Comparison of ENCODE assay signal across 1 mouse cellular context in the genomic region with DNA sequence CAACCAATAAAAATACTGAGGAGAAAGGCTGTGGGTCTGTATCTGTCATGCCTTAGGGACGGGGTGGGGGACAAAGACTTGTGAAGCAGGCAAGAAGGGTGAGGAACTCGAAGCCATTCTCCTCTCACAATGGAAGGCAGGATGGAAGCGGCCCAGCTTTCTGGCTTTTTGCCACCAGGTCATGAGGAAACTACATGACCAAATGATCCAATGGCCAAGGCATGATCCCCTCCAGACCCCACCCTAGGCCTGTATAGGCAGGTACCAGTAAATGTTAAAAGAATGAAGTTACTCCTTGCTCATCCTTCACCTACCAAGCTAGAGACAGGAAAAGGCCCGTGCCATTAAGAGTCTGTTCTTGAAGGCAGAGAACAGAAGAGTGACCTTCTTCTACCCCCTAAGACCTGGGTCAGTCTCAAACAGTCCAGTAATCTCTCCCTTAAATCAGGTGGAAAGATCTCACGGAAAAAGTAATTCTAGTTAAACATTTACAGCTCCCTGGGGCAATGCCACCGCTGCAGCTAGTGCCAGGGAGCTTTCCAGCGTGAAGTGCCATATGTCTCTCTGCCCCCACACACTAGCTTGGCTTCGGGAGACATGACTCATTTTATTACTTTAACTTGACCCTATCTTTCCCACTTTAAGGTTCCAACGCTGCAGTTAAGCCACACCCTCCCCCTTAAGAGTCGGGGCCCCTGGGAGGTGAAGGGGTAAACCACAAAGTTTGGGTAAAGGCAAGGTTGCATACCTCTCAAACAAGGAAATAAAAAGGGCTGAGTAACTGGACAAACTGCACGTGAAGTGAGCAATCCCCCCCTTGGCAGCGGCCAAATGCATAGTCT.
TF ChIP-seq lines count a peak whose summit lies in the region.

No protein-coding gene starts in this region.

TF ChIP-seq in CH12.LX, 34 proteins besides CTCF, POLR2A, EP300 and RAD21:
- TF ChIP-seq ZNF384 (IDR thresholded peaks at IDR 0.05; ENCODE audit: low read depth, low read length) (no peak), MYC (IDR thresholded peaks at IDR 0.05; ENCODE audit: low read depth, low read length) (peak; percentile 63; the same call in 1 of the 2 replicates), TBP (conservative IDR thresholded peaks at IDR 0.05; ENCODE audit: low read depth, low read length) (0 out of 2 replicates have a peak, but pooled peaks have one; percentile 38), ELF1 (IDR thresholded peaks at IDR 0.05; ENCODE audit: low read depth, low read length) (no peak), BHLHE40 (IDR thresholded peaks at IDR 0.05; ENCODE audit: low read depth, low read length) (peak; percentile 84), USF2 (conservative IDR thresholded peaks at IDR 0.05; ENCODE audit: low read depth, low read length) (no peak), JUND (conservative IDR thresholded peaks at IDR 0.05; ENCODE audit: low read depth, low read length) (peak; percentile 75), MAX (IDR thresholded peaks at IDR 0.05; ENCODE audit: low read length) (0 out of 2 replicates have a peak, but pooled peaks have one; percentile 56), HCFC1 (IDR thresholded peaks at IDR 0.05; ENCODE audit: low read depth, low read length) (peak; percentile 41; the same call in 1 of the 2 replicates), MXI1 (IDR thresholded peaks at IDR 0.05; ENCODE audit: low read depth, low read length) (no peak; the same call in 1 of the 2 replicates), RCOR1 (conservative IDR thresholded peaks at IDR 0.05; ENCODE audit: low read depth, low read length) (peak; percentile 23; the same call in 1 of the 2 replicates), NRF1 (IDR thresholded peaks at IDR 0.05; ENCODE audit: low read depth, low read length) (0 out of 2 replicates have a peak, but pooled peaks have one; percentile 13), PAX5 (IDR thresholded peaks at IDR 0.05; ENCODE audit: low read length) (no peak), MAFK (IDR thresholded peaks at IDR 0.05; ENCODE audit: insufficient replicate concordance, low read length) (no peak), ETS1 (conservative IDR thresholded peaks at IDR 0.05; ENCODE audit: low read depth, low read length) (peak; percentile 21; the same call in 1 of the 2 replicates), JUN (IDR thresholded peaks at IDR 0.05; ENCODE audit: insufficient read depth, low read depth, low read length) (peak; percentile 34; the same call in 1 of the 2 replicates), USF1 (IDR thresholded peaks at IDR 0.05; ENCODE audit: low read depth, low read length) (no peak), ZMIZ1 (IDR thresholded peaks at IDR 0.05; ENCODE audit: low read depth, low read length) (no peak), CHD1 (IDR thresholded peaks at IDR 0.05; ENCODE audit: low read depth, low read length) (no peak), MEF2A (IDR thresholded peaks at IDR 0.05; ENCODE audit: borderline replicate concordance, low read depth, low read length) (no peak), TCF12 (IDR thresholded peaks at IDR 0.05; ENCODE audit: low read depth, low read length) (no peak), POLR2AphosphoS2 (IDR thresholded peaks at IDR 0.05; ENCODE audit: low read depth, low read length) (no peak), KAT2A (IDR thresholded peaks at IDR 0.05; ENCODE audit: insufficient replicate concordance, low read length) (no peak), UBTF (IDR thresholded peaks at IDR 0.05; ENCODE audit: low read depth, low read length) (no peak), MAZ (IDR thresholded peaks at IDR 0.05; ENCODE audit: low read depth, low read length) (no peak; the same call in 1 of the 2 replicates)
